Mouse (Mus musculus) yolk sac, embryonic 10.5 days (tissue): Measurements from ENCODE around the gene Cass4.

Experiments used
- DNase-seq: peaks from one replicate; pipeline ENCODE4 v3.0.0-alpha.2; 2017; ENCODE audit warnings: low spot score

Gene Cass4

GRCm38 (mm10) chr2:172393391-172394051, at the start of gene Cass4:
Gene Cass4 (plus strand): TSS chr2:172393794.
- DNase-seq = no peak

- DNase-seq = no peak
Observed at GRCm38 (mm10) chr2:172344669-172345068, 48.9 kb upstream of the Cass4 start.

- peak; percentile 97 for DNase-seq
Observed at GRCm38 (mm10) chr2:172345258-172345738, 48.3 kb upstream of the Cass4 start, which contains the start of gene Fam210b. Gene Fam210b (plus strand): TSS chr2:172345565.

GRCm38 (mm10) chr2:172346034-172346929, 47.3 kb upstream of the Cass4 start:
- peak; percentile 45 for DNase-seq

- DNase-seq = peak; percentile 83
Observed at GRCm38 (mm10) chr2:172346933-172347611, 46.5 kb upstream of the Cass4 start.

GRCm38 (mm10) chr2:172348297-172348950, 45.2 kb upstream of the Cass4 start:
- DNase-seq = peak; percentile 60

GRCm38 (mm10) chr2:172349776-172350175, 43.8 kb upstream of the Cass4 start:
- peak; percentile 34 for DNase-seq

GRCm38 (mm10) chr2:172350773-172351172, 42.8 kb upstream of the Cass4 start:
- DNase-seq = peak; percentile 50

GRCm38 (mm10) chr2:172353218-172353617, 40.4 kb upstream of the Cass4 start:
- no peak for DNase-seq

GRCm38 (mm10) chr2:172354761-172355160, 38.8 kb upstream of the Cass4 start:
- DNase-seq = no peak

GRCm38 (mm10) chr2:172355833-172356232, 37.8 kb upstream of the Cass4 start:
- no peak for DNase-seq

- DNase-seq = no peak
Observed at GRCm38 (mm10) chr2:172363176-172363575, 30.4 kb upstream of the Cass4 start.

GRCm38 (mm10) chr2:172370411-172371223, 23.0 kb upstream of the Cass4 start, which contains the start of the genes Aurka and Cstf1:
Gene Aurka (minus strand): TSS chr2:172370535.
Gene Cstf1 (plus strand): TSS chr2:172370681.
- DNase-seq = peak; percentile 97

- DNase-seq = no peak
Observed at GRCm38 (mm10) chr2:172371258-172371657, 22.3 kb upstream of the Cass4 start.

GRCm38 (mm10) chr2:172376551-172376950, 17.0 kb upstream of the Cass4 start:
- DNase-seq = no peak

- no peak for DNase-seq
Observed at GRCm38 (mm10) chr2:172376999-172377515, 16.5 kb upstream of the Cass4 start.

GRCm38 (mm10) chr2:172378332-172378731, 15.3 kb upstream of the Cass4 start:
- no peak for DNase-seq

- DNase-seq = no peak
Observed at GRCm38 (mm10) chr2:172380513-172380912, 13.1 kb upstream of the Cass4 start.

GRCm38 (mm10) chr2:172381341-172381740, 12.3 kb upstream of the Cass4 start:
- DNase-seq = no peak

GRCm38 (mm10) chr2:172381898-172382297, 11.7 kb upstream of the Cass4 start:
- no peak for DNase-seq

- DNase-seq = no peak
Observed at GRCm38 (mm10) chr2:172384715-172385114, 8.9 kb upstream of the Cass4 start.
